Mouse (Mus musculus) forebrain, embryonic 14.5 days (tissue): Measurements from ENCODE around the gene Eps8. TPM values are rescaled to one million over a fixed set of nuclear protein-coding genes. Genes with fewer than 3 reads are reported as not detected.

ENCODE experiments used
- ATAC-seq: fragments of 200-750 bp; cut with Nextera tagmentation; 2 replicates; pipeline ENCODE4 v1.8.0; 2017; ENCODE audit warnings: mild to moderate bottlenecking, moderate library complexity
- DNase-seq: peaks from one replicate; pipeline ENCODE4 v3.0.0-alpha.2; 2015; ENCODE audit warnings: low spot score
- H3K27ac ChIP-seq: fragments of 300-500 bp; sonication (generic); 2 replicates; pipeline ENCODE4 v1.5.1; 2014; ENCODE audit warnings: low read depth, mild to moderate bottlenecking, control low read depth, low read length, moderate library complexity
- H3K27me3 ChIP-seq: fragments of 300-500 bp; sonication (generic); replicated peaks from 2 replicates; pipeline ENCODE4 v1.6.1; 2014; ENCODE audit warnings: low read length, control low read depth, mixed read lengths; ENCODE audit not compliant: control insufficient read depth, insufficient read depth
- H3K36me3 ChIP-seq: fragments of 300-500 bp; sonication (generic); 2 replicates; pipeline ENCODE4 v1.6.1; 2014; ENCODE audit warnings: low read length, control low read depth; ENCODE audit not compliant: control insufficient read depth, insufficient read depth
- H3K4me1 ChIP-seq: fragments of 300-500 bp; sonication (generic); 2 replicates; pipeline ENCODE4 v1.6.1; 2014; ENCODE audit warnings: antibody characterized with exemption, low read length, control low read depth; ENCODE audit not compliant: control insufficient read depth, insufficient read depth
- H3K4me2 ChIP-seq: fragments of 300-500 bp; sonication (generic); 2 replicates; pipeline ENCODE4 v1.6.1; 2014; ENCODE audit warnings: mild to moderate bottlenecking, control low read depth, low read length
- H3K4me3 ChIP-seq: fragments of 300-500 bp; sonication (generic); 2 replicates; pipeline ENCODE4 v1.5.1; 2014; ENCODE audit warnings: low read depth, low read length, control low read depth
- H3K9ac ChIP-seq: fragments of 300-500 bp; sonication (generic); 2 replicates; pipeline ENCODE4 v1.6.1; 2014; ENCODE audit warnings: mild to moderate bottlenecking, low read length, control low read depth, moderate library complexity
- H3K9me3 ChIP-seq: fragments of 300-500 bp; sonication (generic); replicated peaks from 2 replicates; pipeline ENCODE4 v1.6.1; 2016; ENCODE audit warnings: low read length, control low read depth, mixed read lengths; ENCODE audit not compliant: control insufficient read depth
- WGBS: fragments of 180-500 bp; shearing (Covaris S2); extraction: QIAGEN DNeasy Blood & Tissue Kit; methylation state at CpG from one replicate; pipeline ENCODE4 v1.1.7; 2014; 5-methylcytosine and 5-hydroxymethylcytosine counted together
- polyA plus RNA-seq: library from polyadenylated mRNA; unstranded; fragments of >200 nt; fragmentation: Nextera tagmentation; extraction: Ambion mirVana; gene quantifications from 2 replicates; pipeline ENCODE4 v1.2.1, GENCODE M21; 2014

The Eps8 gene
- polyA plus RNA-seq, 1 experiment from 2014 or later, result 11.4 TPM

GRCm38 (mm10) chr6:137638834-137639567, 15.7 kb downstream of the Eps8 start:
- ATAC-seq, result no peak
- no peaks in the 10 kb centered on the region for H3K27me3 ChIP-seq
- 91% methylated on average over 11 of the region's 11 CpGs for WGBS
- H3K36me3 ChIP-seq, result no peaks in the 10 kb centered on the region
- H3K9ac ChIP-seq, result no peak overlapping the region
- H3K4me2 ChIP-seq, result no peak overlapping the region
- DNase-seq, result no peak
- no peaks in the 10 kb centered on the region for H3K9me3 ChIP-seq
- H3K4me3 ChIP-seq, result no peak overlapping the region
- H3K27ac ChIP-seq, result no peak overlapping the region
- no peaks in the 10 kb centered on the region for H3K4me1 ChIP-seq

GRCm38 (mm10) chr6:137637443-137637842, 17.2 kb downstream of the Eps8 start:
- no peak overlapping the region for H3K27ac ChIP-seq
- no peaks in the 10 kb centered on the region for H3K4me1 ChIP-seq
- no peak overlapping the region for H3K9ac ChIP-seq
- 69% methylated on average over 7 of the region's 7 CpGs for WGBS
- no peak overlapping the region for H3K4me2 ChIP-seq
- DNase-seq (no peak), ATAC-seq (no peak)
- H3K27me3 ChIP-seq, result no peaks in the 10 kb centered on the region
- no peaks in the 10 kb centered on the region for H3K36me3 ChIP-seq
- H3K9me3 ChIP-seq, result no peaks in the 10 kb centered on the region
- no peak overlapping the region for H3K4me3 ChIP-seq

GRCm38 (mm10) chr6:137636131-137636530, 18.5 kb downstream of the Eps8 start:
- ATAC-seq, result no peak
- WGBS, result 82% methylated on average over 5 of the region's 5 CpGs

GRCm38 (mm10) chr6:137633626-137634025, 21.1 kb downstream of the Eps8 start:
- no peak overlapping the region for H3K4me2 ChIP-seq
- no peak overlapping the region for H3K4me3 ChIP-seq
- no peaks in the 10 kb centered on the region for H3K36me3 ChIP-seq
- H3K27me3 ChIP-seq, result no peaks in the 10 kb centered on the region
- 35% methylated on average over 4 of the region's 4 CpGs for whole genome bisulfite sequencing
- no peaks in the 10 kb centered on the region for H3K9me3 ChIP-seq
- no peak for DNase-seq
- no peaks in the 10 kb centered on the region for H3K4me1 ChIP-seq
- no peak for ATAC-seq
- no peak overlapping the region for H3K27ac ChIP-seq
- no peak overlapping the region for H3K9ac ChIP-seq

More at GRCm38 (mm10) chr6:137636131-137636530, 18.5 kb downstream of the Eps8 start:
- H3K36me3 ChIP-seq, result no peaks in the 10 kb centered on the region
- no peak overlapping the region for H3K4me3 ChIP-seq
- DNase-seq, result no peak
- H3K27me3 ChIP-seq, result no peaks in the 10 kb centered on the region
- H3K9me3 ChIP-seq, result no peaks in the 10 kb centered on the region
- no peaks in the 10 kb centered on the region for H3K4me1 ChIP-seq
- no peak overlapping the region for H3K9ac ChIP-seq
- no peak overlapping the region for H3K4me2 ChIP-seq
- no peak overlapping the region for H3K27ac ChIP-seq

GRCm38 (mm10) chr6:137633121-137633520, 21.6 kb downstream of the Eps8 start:
- Histone ChIP-seq H3K9me3 (no peaks in the 10 kb centered on the region), H3K36me3 (no peaks in the 10 kb centered on the region), H3K27me3 (no peaks in the 10 kb centered on the region), H3K4me2 (no peak overlapping the region), H3K4me3 (no peak overlapping the region), H3K9ac (no peak overlapping the region), H3K4me1 (no peaks in the 10 kb centered on the region), H3K27ac (no peak overlapping the region)
- ATAC-seq (no peak), DNase-seq (no peak)
- 89% methylated on average over 8 of the region's 8 CpGs for WGBS

- WGBS, result 96% methylated on average over 13 of the region's 13 CpGs
- no peak overlapping the region for H3K4me3 ChIP-seq
- H3K27ac ChIP-seq, result no peak overlapping the region
- H3K9me3 ChIP-seq, result no peaks in the 10 kb centered on the region
- DNase-seq (no peak), ATAC-seq (no peak)
- H3K4me2 ChIP-seq, result no peak overlapping the region
- no peaks in the 10 kb centered on the region for H3K36me3 ChIP-seq
- H3K9ac ChIP-seq, result no peak overlapping the region
- H3K4me1 ChIP-seq, result no peaks in the 10 kb centered on the region
- H3K27me3 ChIP-seq, result no peaks in the 10 kb centered on the region
Measured at GRCm38 (mm10) chr6:137630387-137630786, 24.3 kb downstream of the Eps8 start.

- Histone ChIP-seq H3K27ac (0 out of 2 replicates have a peak overlapping the region, but pooled peaks have one; percentile 14), H3K9me3 (no peaks in the 10 kb centered on the region), H3K4me3 (no peak overlapping the region), H3K36me3 (no peaks in the 10 kb centered on the region), H3K27me3 (no peaks in the 10 kb centered on the region), H3K4me1 (no peaks in the 10 kb centered on the region), H3K4me2 (0 out of 2 replicates have a peak overlapping the region, but pooled peaks have one; percentile 5), H3K9ac (no peak overlapping the region)
- ATAC-seq (peak; percentile 46; the same call in 1 of the 2 replicates), DNase-seq (peak; percentile 48)
- WGBS, result 48% methylated on average over 13 of the region's 13 CpGs
Measured at GRCm38 (mm10) chr6:137629603-137630231, 25.0 kb downstream of the Eps8 start.

- DNase-seq (no peak), ATAC-seq (no peak)
- H3K4me3 ChIP-seq, result no peak overlapping the region
- no peaks in the 10 kb centered on the region for H3K36me3 ChIP-seq
- WGBS, result 96% methylated on average over 6 of the region's 6 CpGs
- H3K9ac ChIP-seq, result no peak overlapping the region
- H3K4me1 ChIP-seq, result no peaks in the 10 kb centered on the region
- H3K4me2 ChIP-seq, result no peak overlapping the region
- H3K9me3 ChIP-seq, result no peaks in the 10 kb centered on the region
- no peak overlapping the region for H3K27ac ChIP-seq
- no peaks in the 10 kb centered on the region for H3K27me3 ChIP-seq
Measured at GRCm38 (mm10) chr6:137628715-137629114, 26.0 kb downstream of the Eps8 start.

GRCm38 (mm10) chr6:137621021-137621420, 33.7 kb downstream of the Eps8 start:
- H3K27me3 ChIP-seq, result no peaks in the 10 kb centered on the region
- WGBS, result 82% methylated on average over 2 of the region's 2 CpGs

More at GRCm38 (mm10) chr6:137621021-137621420, 33.7 kb downstream of the Eps8 start:
- Histone ChIP-seq H3K9ac (no peak overlapping the region), H3K36me3 (no peaks in the 10 kb centered on the region), H3K9me3 (no peaks in the 10 kb centered on the region), H3K27ac (no peak overlapping the region), H3K4me1 (no peaks in the 10 kb centered on the region), H3K4me2 (no peak overlapping the region), H3K4me3 (no peak overlapping the region)
- DNase-seq (no peak), ATAC-seq (no peak)
